Mouse (Mus musculus): ENCODE results near the gene Crb1. TPM values are rescaled to one million over a fixed set of nuclear protein-coding genes. Genes with fewer than 3 reads are reported as not detected.
A peak's percentile ranks its signal among the peaks of the same experiment; 100 is the strongest.
"Not testable (repeated sequence)": the region's sequence is repeated elsewhere in the genome, so short reads cannot be mapped to it uniquely, and the experiment has no call there.

Crb1 gene
- polyA plus RNA-seq (2012; rRNA removed), result 0.23 and 0.32 TPM in 2 replicates

DNA sequence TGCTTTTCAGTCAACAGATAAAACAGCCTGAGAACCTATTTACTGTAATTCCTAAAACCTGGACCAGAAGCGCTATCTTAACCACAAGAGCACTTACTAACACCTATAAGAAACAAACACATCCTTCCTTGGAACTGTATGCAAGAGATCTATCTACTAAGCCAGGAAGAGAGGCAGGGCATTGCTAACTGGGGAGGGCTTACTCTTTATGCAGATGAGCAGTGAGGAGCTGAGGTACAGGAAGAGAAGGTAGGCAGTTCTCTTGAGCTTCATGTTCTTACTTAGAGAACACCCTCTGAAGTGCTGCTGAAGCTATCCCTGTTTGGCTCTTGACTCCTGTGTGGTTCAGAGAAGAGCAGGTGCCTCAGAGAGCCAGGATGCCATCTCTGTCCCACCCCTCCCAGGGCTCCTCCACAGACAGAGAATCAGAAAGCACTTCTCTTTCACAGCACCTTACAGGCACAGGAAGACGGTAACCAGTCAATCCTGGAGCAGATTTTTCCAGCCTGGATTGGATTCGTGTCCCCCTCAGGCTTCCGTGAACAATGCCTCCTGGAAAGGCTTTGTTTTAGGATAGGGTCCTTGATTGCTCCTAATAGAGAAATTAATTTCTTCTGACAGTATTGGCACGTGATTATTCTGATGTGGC, at the start of gene Crb1:
Crb1 (minus strand) TSS at position 463 of the 649 bp plus-strand sequence.
- 13% methylated on average over 5 of the region's 5 CpGs for WGBS
- no peaks in the 10 kb centered on the region for H3K4me1 ChIP-seq (ENCODE audit: control insufficient read depth, insufficient read depth, low read length)
- DNase-seq, result no peak
- no peak within 1 kb of the TSS for H3K4me3 ChIP-seq (replicated peaks; ENCODE audit: extremely low read depth, low read depth, low read length)
- TF ChIP-seq POLR2A (IDR thresholded peaks at IDR 0.05; ENCODE audit: borderline replicate concordance, extremely low read depth, low read depth, low read length), result no peak
- TF ChIP-seq CTCF (IDR thresholded peaks at IDR 0.05; ENCODE audit: insufficient read depth, low read length), result no peak

DNA sequence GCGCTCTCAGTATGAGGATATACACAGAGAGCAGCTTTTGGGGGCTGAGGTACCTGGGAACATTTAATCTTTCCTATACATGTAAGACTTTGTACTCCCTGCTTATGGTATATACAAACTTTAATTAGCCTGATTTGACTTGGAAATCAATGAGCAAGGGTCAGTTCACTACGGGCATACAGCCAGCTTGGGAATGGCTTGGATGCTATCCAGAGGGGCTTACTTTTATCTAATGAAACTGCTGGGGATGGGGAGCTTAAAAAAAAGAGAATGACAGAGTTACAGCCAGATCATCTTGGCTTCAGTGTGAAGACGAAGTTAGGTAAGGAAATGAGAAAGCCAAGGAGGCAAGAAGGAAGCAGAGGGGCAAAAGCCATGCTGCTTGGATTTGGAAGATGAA, 48.1 kb upstream of the Crb1 start:
- peaks cover 12% of the 10 kb centered on the region for H3K4me1 ChIP-seq (ENCODE audit: control insufficient read depth, insufficient read depth, low read length)

DNA sequence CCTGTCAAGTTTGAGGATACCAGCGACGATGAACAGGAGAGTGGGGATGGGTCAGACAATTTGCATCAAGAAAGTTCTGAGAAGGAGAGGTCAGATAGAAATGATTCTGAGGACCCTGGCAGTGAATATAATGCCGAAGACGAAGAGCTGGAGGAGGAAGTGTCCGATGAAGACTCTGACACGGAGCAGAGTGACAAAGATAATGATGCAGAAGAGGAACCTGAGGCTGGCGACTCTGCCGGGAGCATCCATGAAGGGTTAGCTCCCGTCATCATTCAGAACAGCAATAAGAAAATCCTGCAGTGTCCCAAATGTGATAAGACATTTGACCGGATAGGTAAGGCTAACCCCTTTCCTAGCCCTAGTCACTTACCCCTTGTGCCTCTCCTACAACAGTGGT, 47.0 kb upstream of the Crb1 start:
- no peak for DNase-seq
- WGBS, result 36% methylated on average over 10 of the region's 10 CpGs
- Histone ChIP-seq H3K4me3 (replicated peaks; ENCODE audit: extremely low read depth, low read depth, low read length) (no peak overlapping the region), H3K4me1 (ENCODE audit: control insufficient read depth, insufficient read depth, low read length) (peaks cover 12% of the 10 kb centered on the region)
- no peak for TF ChIP-seq CTCF (IDR thresholded peaks at IDR 0.05; ENCODE audit: insufficient read depth, low read length)
- TF ChIP-seq POLR2A (IDR thresholded peaks at IDR 0.05; ENCODE audit: borderline replicate concordance, extremely low read depth, low read depth, low read length), result no peak

More for the DNA sequence above, 48.1 kb upstream of the Crb1 start:
- 46% methylated on average over 3 of the region's 3 CpGs for WGBS
- DNase-seq, result no peak
- no peak for TF ChIP-seq POLR2A (IDR thresholded peaks at IDR 0.05; ENCODE audit: borderline replicate concordance, extremely low read depth, low read depth, low read length)
- TF ChIP-seq CTCF (IDR thresholded peaks at IDR 0.05; ENCODE audit: insufficient read depth, low read length), result no peak
- H3K4me3 ChIP-seq (replicated peaks; ENCODE audit: extremely low read depth, low read depth, low read length), result no peak overlapping the region

DNA sequence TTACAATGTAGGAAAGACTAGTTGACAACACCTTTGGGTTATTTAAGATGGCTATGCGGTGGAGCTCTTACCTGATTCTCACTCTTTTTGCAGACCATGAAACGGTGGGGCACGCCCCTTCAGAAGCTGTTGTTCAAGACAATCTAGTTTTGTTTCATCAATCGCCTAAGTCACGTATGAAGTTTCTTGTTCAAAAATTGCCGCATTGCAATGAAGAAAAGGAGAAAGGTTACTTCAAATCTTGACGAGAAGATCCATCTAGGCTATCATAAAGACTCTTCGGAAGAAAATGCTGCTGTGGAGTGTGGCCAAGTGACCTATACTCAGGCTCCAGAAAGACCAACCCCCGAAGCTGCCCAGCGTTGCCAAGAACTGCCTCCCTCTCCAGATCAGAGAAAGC, 46.0 kb upstream of the Crb1 start:
- TF ChIP-seq CTCF (IDR thresholded peaks at IDR 0.05; ENCODE audit: insufficient read depth, low read length) (no peak), POLR2A (IDR thresholded peaks at IDR 0.05; ENCODE audit: borderline replicate concordance, extremely low read depth, low read depth, low read length) (no peak)
- DNase-seq, result peak; percentile 11
- Histone ChIP-seq H3K4me3 (replicated peaks; ENCODE audit: extremely low read depth, low read depth, low read length) (peak overlapping the region; percentile 72), H3K4me1 (ENCODE audit: control insufficient read depth, insufficient read depth, low read length) (peaks cover 12% of the 10 kb centered on the region)
- WGBS, result 6% methylated on average over 10 of the region's 10 CpGs

DNA sequence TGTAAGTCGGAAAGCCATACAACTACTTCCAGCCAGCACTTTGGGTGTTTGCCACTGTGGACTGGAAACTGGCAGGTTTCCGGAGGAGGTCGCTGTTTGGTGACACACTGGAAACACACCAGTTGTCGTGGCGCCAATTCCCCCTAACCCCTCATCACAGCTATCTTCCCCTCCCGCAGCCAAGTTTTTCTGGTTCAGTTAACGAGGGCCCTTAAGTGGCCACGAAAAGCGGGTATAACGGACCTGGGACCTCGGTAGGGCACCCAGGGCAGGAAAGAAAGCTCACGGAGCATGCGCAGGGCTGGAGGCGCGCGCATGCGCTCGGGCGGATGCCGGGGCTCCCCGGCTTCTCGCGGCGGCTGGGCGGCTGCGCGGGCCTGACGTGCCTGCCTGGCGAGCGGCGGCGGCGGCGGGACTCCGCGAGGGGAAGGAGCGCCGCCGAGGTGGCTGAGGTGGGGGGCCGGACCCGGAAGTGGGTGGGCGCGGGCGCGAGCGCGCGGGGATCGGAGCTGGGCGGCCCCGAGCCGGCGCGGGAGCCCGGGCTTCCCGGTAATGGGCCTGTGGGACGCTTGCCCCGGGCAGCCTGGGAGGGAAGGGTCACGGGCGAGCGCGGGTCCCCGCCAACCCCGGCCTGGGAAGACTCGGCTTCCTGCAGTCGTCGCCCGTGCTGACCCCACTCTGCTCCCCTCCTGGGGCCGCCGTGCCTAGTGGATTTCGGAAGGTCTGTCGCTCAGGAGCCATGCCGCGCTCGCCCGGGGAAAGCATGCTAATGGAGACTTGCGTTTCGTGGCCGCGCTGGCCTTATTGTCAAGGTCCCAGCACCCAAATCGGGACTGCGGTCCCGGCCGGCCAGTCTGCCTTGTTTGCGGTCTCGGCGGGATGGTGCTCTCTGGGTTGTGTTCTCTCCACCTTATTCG, 45.2 kb upstream of the Crb1 start, which contains the start of gene Zbtb41:
Zbtb41 (plus strand) TSS at position 414 of the 917 bp plus-strand sequence.
- WGBS, result under 1% methylated on average over 77 of the region's 88 CpGs
- Histone ChIP-seq H3K4me1 (ENCODE audit: control insufficient read depth, insufficient read depth, low read length) (peaks cover 12% of the 10 kb centered on the region), H3K4me3 (replicated peaks; ENCODE audit: extremely low read depth, low read depth, low read length) (peak within 1 kb of the TSS; percentile 72)
- TF ChIP-seq POLR2A (IDR thresholded peaks at IDR 0.05; ENCODE audit: borderline replicate concordance, extremely low read depth, low read depth, low read length) (peak; percentile 56; the same call in 1 of the 2 replicates), CTCF (IDR thresholded peaks at IDR 0.05; ENCODE audit: insufficient read depth, low read length) (peak; percentile 61)
- DNase-seq, result peak; percentile 89

DNA sequence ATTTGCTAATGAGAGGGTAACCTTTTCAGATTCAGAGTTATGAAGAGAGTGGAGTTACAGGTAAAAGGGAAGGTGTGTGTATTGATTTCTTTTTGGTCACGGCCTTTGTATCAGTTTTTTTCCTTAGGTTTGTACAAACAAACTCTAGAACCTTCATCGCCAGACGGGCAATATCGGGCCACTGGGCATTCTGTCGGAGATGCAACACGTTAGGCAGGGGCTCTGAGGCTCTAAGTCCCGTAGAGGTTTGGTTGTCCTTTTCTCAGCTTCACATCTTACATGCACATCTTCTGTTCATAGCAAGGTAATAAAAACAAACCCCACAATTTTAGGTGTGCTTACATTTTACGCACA, 44.6 kb upstream of the Crb1 start:
- TF ChIP-seq CTCF (IDR thresholded peaks at IDR 0.05; ENCODE audit: insufficient read depth, low read length) (no peak), POLR2A (IDR thresholded peaks at IDR 0.05; ENCODE audit: borderline replicate concordance, extremely low read depth, low read depth, low read length) (no peak)
- peak overlapping the region; percentile 65 for H3K4me3 ChIP-seq (replicated peaks; ENCODE audit: extremely low read depth, low read depth, low read length)
- no peak for DNase-seq
- peaks cover 12% of the 10 kb centered on the region for H3K4me1 ChIP-seq (ENCODE audit: control insufficient read depth, insufficient read depth, low read length)
- WGBS, result 2% methylated on average over 8 of the region's 8 CpGs

DNA sequence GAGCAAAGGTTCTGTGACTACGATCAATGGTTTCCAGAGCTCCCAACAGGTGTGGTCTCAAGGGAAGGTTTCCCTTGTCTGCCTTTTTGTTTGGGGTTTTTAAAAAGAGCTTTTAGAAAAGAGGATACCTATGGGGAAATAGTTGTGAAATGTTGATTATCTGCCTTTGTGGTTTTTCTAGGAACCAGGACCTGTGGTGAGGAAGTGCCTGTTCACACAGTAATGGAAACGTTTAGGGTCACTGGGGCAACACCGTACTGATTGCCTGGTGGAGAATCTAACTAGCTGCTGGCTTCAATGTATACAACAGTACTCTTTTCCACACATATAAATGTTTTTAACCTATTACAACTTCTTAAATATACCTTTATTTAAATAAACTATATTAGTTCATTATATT, 36.6 kb upstream of the Crb1 start:
- TF ChIP-seq POLR2A (IDR thresholded peaks at IDR 0.05; ENCODE audit: borderline replicate concordance, extremely low read depth, low read depth, low read length) (no peak), CTCF (IDR thresholded peaks at IDR 0.05; ENCODE audit: insufficient read depth, low read length) (no peak)

DNA sequence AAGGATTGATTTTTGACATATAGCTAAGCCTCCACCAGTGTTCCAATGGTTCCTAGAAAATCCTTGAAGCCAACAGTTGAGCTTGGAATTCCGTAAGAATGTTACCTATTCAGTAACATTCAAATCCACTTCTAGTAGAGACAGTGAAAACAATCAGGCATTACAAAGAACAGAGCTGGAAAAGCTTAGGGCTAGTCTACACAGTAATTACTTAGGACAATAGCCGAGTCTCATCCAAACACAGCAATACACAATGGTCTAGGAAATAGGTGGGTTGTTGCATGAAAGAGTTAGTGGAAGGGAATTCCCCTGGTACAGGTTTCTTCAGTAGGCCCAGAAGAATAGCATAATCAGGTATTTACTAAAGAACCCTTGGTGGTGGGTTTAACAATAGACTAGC, 35.5 kb upstream of the Crb1 start:
- WGBS, result 88% methylated on average over 2 of the region's 2 CpGs
- not testable (repeated sequence) for H3K4me1 ChIP-seq (ENCODE audit: control insufficient read depth, insufficient read depth, low read length); H3K4me3 ChIP-seq (replicated peaks; ENCODE audit: extremely low read depth, low read depth, low read length); DNase-seq

More for the DNA sequence above, 36.6 kb upstream of the Crb1 start:
- no peak for DNase-seq
- Histone ChIP-seq H3K4me1 (ENCODE audit: control insufficient read depth, insufficient read depth, low read length) (no peaks in the 10 kb centered on the region), H3K4me3 (replicated peaks; ENCODE audit: extremely low read depth, low read depth, low read length) (no peak overlapping the region)
- 70% methylated on average over 3 of the region's 3 CpGs for whole genome bisulfite sequencing

DNA sequence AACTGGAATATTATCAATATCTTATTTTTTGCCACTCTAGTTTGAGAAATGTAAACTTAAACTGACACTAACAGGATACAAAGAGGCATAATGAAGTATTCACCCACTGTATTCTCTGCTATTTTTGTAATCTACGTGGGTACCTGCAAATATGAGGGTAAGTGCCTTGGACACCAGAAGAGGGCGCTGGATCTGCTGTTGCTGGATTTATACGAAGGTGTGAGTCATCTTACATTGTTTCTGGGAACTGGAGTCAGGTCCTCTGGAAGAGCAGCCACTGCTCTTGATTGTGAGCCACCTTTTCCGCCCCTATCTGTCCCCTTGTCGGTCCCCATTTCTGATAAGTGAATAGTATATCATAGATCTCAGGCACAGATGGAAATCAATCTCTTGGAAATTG, 30.8 kb upstream of the Crb1 start:
- Histone ChIP-seq H3K4me1 (ENCODE audit: control insufficient read depth, insufficient read depth, low read length) (no peaks in the 10 kb centered on the region), H3K4me3 (replicated peaks; ENCODE audit: extremely low read depth, low read depth, low read length) (no peak overlapping the region)
- TF ChIP-seq CTCF (IDR thresholded peaks at IDR 0.05; ENCODE audit: insufficient read depth, low read length) (no peak), POLR2A (IDR thresholded peaks at IDR 0.05; ENCODE audit: borderline replicate concordance, extremely low read depth, low read depth, low read length) (no peak)
- no peak for DNase-seq
- 54% methylated on average over 5 of the region's 5 CpGs for WGBS

DNA sequence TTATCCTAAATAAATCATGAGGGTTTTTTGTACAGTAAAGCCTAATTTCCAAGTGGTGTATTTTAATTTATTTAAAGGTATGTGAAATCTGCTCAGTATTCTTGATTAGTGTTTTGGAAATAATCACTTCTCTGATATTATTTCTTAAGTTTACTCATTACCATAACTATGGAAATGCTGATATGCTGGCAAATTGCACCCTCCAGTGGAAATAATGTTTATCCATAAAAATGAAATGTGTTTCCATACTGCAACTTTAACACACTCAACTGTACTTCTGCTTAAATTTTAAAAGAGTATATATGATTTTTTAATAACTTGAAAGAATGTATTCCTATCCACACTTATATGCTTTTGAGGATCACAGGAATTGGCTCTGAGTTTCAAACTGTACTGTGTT, 28.9 kb upstream of the Crb1 start:
- Histone ChIP-seq H3K4me1 (ENCODE audit: control insufficient read depth, insufficient read depth, low read length) (no peaks in the 10 kb centered on the region), H3K4me3 (replicated peaks; ENCODE audit: extremely low read depth, low read depth, low read length) (no peak overlapping the region)
- TF ChIP-seq POLR2A (IDR thresholded peaks at IDR 0.05; ENCODE audit: borderline replicate concordance, extremely low read depth, low read depth, low read length), result no peak
- no peak for TF ChIP-seq CTCF (IDR thresholded peaks at IDR 0.05; ENCODE audit: insufficient read depth, low read length)
- no peak for DNase-seq
